In genomic region chr1:127420383-127420782, GRCm38 (mm10) we compare ENCODE assay signal across 12 mouse cellular contexts.
DNase-seq lines count a peak whose midpoint lies in the region; ATAC-seq and TF ChIP-seq lines count a peak whose summit lies in the region.
"Had no signal": no experiment of that assay in that cellular context is flagged by ENCODE, and none has a peak within 500 bp of the region (broad histone marks: within the 10 kb centered on the region; RNA-seq: fewer than 3 reads in every experiment).

No protein-coding gene starts in this region.

- WGBS in forebrain, embryonic 16.5 days: 33% methylated on average over 13 of the region's 13 CpGs
- WGBS in kidney, adult 2 months: 46% methylated on average over 13 of the region's 13 CpGs
- WGBS in midbrain, embryonic 15.5 days: 27% methylated on average over 13 of the region's 13 CpGs

- H3K9ac ChIP-seq in forebrain, embryonic 16.5 days (replicated peaks; ENCODE audit: low read depth, low read length): no peak overlapping the region
- H3K9ac ChIP-seq in midbrain, embryonic 15.5 days: no peak overlapping the region
- H3K9ac ChIP-seq: liver, embryonic 14.5 days had no signal

- TF ChIP-seq POLR2A in brain, embryonic 14.5 days (IDR thresholded peaks at IDR 0.05; ENCODE audit: borderline replicate concordance, extremely low read depth, insufficient read depth, insufficient read length, poor library complexity, severe bottlenecking): no peak
- TF ChIP-seq POLR2A in kidney, adult 2 months (IDR thresholded peaks at IDR 0.05; ENCODE audit: low read depth, low read length): no peak

- H3K4me1 ChIP-seq in forebrain, embryonic 16.5 days (replicated peaks; ENCODE audit: control insufficient read depth, insufficient read depth, low read length): peaks cover 26% of the 10 kb centered on the region
- peaks cover 22% of the 10 kb centered on the region for H3K4me1 ChIP-seq in kidney, adult 2 months (ENCODE audit: control insufficient read depth, insufficient read depth, low read length)
- 0 out of 2 replicates have a peak, but pooled peaks cover 2% of the 10 kb centered on the region for H3K4me1 ChIP-seq in midbrain, embryonic 15.5 days

- no peak overlapping the region for H3K4me2 ChIP-seq in forebrain, embryonic 16.5 days (ENCODE audit: low read length)
- H3K4me2 ChIP-seq in midbrain, embryonic 15.5 days: no peak overlapping the region

- no peaks in the 10 kb centered on the region for H3K9me3 ChIP-seq in forebrain, embryonic 16.5 days (ENCODE audit: control insufficient read depth, low read length)
- H3K9me3 ChIP-seq in midbrain, embryonic 15.5 days: no peaks in the 10 kb centered on the region

- no peaks in the 10 kb centered on the region for H3K27me3 ChIP-seq in forebrain, embryonic 16.5 days (replicated peaks; ENCODE audit: control insufficient read depth, insufficient read depth, low read length)
- H3K27me3 ChIP-seq in kidney, adult 2 months (replicated peaks; ENCODE audit: control insufficient read depth, insufficient read depth, low read length): no peaks in the 10 kb centered on the region
- H3K27me3 ChIP-seq in midbrain, embryonic 15.5 days (replicated peaks): no peaks in the 10 kb centered on the region

- DNase-seq in brain, embryonic 14.5 days (ENCODE audit: low read depth): peak; percentile 63
- DNase-seq in kidney, adult 2 months: peak; percentile 76
- DNase-seq in urinary bladder, adult 2 months (ENCODE audit: low spot score): no peak
- no peak for DNase-seq in cerebellum, adult 9-10 months
- DNase-seq in frontal cortex, postnatal 25 days (ENCODE audit: low spot score in 2 of 2): no peak
- DNase-seq: cerebellum, postnatal 14 days; layer of hippocampus, postnatal 36 days; right cerebral cortex, adult 18-20 months; thymus, postnatal 25 days had no signal

- H3K27ac ChIP-seq in forebrain, embryonic 16.5 days (ENCODE audit: low read length): no peak overlapping the region
- H3K27ac ChIP-seq in kidney, adult 2 months (ENCODE audit: insufficient read depth, low read depth, low read length): no peak overlapping the region
- no peak overlapping the region for H3K27ac ChIP-seq in midbrain, embryonic 15.5 days
- H3K27ac ChIP-seq: liver, embryonic 14.5 days had no signal

- no peak for TF ChIP-seq CTCF in brain, embryonic 14.5 days (IDR thresholded peaks at IDR 0.05; ENCODE audit: borderline replicate concordance, extremely low read depth, insufficient read depth, insufficient read length)
- TF ChIP-seq CTCF in kidney, adult 2 months (conservative IDR thresholded peaks at IDR 0.05; ENCODE audit: insufficient read depth, insufficient read length, low read depth, low read length): no peak

- H3K4me3 ChIP-seq in forebrain, embryonic 16.5 days (replicated peaks; ENCODE audit: low read length): no peak overlapping the region
- no peak overlapping the region for H3K4me3 ChIP-seq in kidney, adult 2 months (ENCODE audit: insufficient read depth, low read depth, low read length)
- no peak overlapping the region for H3K4me3 ChIP-seq in midbrain, embryonic 15.5 days

- H3K36me3 ChIP-seq in forebrain, embryonic 16.5 days (ENCODE audit: control insufficient read depth, insufficient read depth): no peaks in the 10 kb centered on the region
- no peaks in the 10 kb centered on the region for H3K36me3 ChIP-seq in kidney, adult 2 months (ENCODE audit: control insufficient read depth, insufficient read depth, low read length)
- 0 out of 2 replicates have a peak, but pooled peaks cover 3% of the 10 kb centered on the region for H3K36me3 ChIP-seq in midbrain, embryonic 15.5 days (replicated peaks)

- ATAC-seq in forebrain, embryonic 16.5 days: peak; percentile 34; the same call in 1 of the 2 replicates
- ATAC-seq in midbrain, embryonic 15.5 days (replicated peaks): peak; percentile 35; the same call in 1 of the 2 replicates

Comparison
In these comparisons a context has a peak if more than half of its experiments do, and no peak if none do; other contexts are left out.
1. DNase-seq: peak in brain, embryonic 14.5 days (single experiment) and kidney, adult 2 months (single experiment); none in urinary bladder, adult 2 months (single experiment), cerebellum, adult 9-10 months (single experiment) and frontal cortex, postnatal 25 days (0 of 2).